Mouse (Mus musculus): ENCODE data around the gene Hspa8.
"Not testable (repeated sequence)": the region's sequence is repeated elsewhere in the genome, so short reads cannot be mapped to it uniquely, and the experiment has no call there.

The Hspa8 gene
- long read RNA-seq, experiment 1, transcript Hspa8-201 (9 exons, 2,394 nt), result major isoform, 10,277 of 10,572 reads
- long read RNA-seq, experiment 1, partial matches to known transcripts, result 234 of 10,572 reads
- long read RNA-seq, experiment 1, other reads (novel, unspliced or antisense), result 60 of 10,572 reads
- long read RNA-seq, experiment 2, transcript Hspa8-201 (9 exons, 2,394 nt), result major isoform, 9,877 of 10,284 reads
- long read RNA-seq, experiment 2, partial matches to known transcripts, result 351 of 10,284 reads
- long read RNA-seq, experiment 2, other reads (novel, unspliced or antisense), result 56 of 10,284 reads

DNA sequence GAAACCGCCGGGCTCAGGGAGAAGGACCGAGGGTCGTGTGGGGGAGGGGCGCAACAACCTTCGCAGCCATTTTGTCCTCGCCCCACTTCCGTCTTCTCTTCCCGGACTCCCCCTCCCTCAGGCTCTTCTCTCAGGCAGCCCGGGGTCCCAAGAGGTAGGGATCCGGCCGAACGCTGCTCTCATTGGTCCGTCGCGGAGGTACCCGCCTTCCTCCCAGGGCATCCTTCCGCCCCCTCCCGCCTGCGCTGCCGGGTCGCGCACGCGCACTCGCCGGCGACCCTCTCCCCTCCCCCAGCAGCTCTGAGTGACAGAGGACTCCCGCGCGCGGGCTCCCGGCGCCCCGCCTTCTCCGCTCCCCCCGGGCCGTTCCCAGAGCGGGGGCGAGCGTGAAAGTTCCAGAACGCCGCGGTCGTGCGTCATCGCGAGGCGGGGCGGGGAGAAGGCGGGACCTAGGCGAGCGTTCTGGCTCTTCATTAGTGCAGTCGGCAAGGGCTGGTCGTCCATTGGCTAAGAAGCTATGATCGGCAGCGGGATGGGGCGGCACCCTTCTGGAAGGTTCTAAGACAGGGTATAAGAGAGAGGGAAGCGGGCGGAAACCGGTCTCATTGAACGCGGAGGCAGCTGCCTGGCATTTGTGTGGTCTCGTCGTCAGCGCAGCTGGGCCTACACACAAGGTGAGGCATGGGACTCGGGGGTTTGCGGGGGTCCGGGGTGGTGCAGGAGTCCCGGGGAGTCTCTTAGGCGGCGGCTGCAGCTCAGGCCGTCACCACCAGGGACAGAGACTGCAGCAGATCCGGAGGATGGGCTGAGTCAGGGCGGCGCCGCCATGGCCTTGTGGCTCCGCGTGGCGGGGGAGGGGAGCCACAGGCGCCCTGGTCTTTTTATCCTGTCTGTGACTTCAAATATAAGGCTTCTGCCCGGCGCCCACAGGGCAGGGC is at the start of gene Hspa8:
TSS of gene Hspa8 (plus strand) at position 310 of the 938 bp plus-strand sequence.
- intact Hi-C loops (cut with DNase I), result no loop called here

- intact Hi-C loops (cut with DNase I), result no loop called here
These were observed 49.0 kb upstream of the Hspa8 start for GRCm38 (mm10) chr9:40751749-40752148.

- intact Hi-C loops (cut with DNase I), result loop anchor here (2.0 kb wide), 1 partner anchor 50 kb away; no protein-coding TSS in a partner anchor
These were observed 44.4 kb upstream of the Hspa8 start for GRCm38 (mm10) chr9:40756401-40756800.

DNA sequence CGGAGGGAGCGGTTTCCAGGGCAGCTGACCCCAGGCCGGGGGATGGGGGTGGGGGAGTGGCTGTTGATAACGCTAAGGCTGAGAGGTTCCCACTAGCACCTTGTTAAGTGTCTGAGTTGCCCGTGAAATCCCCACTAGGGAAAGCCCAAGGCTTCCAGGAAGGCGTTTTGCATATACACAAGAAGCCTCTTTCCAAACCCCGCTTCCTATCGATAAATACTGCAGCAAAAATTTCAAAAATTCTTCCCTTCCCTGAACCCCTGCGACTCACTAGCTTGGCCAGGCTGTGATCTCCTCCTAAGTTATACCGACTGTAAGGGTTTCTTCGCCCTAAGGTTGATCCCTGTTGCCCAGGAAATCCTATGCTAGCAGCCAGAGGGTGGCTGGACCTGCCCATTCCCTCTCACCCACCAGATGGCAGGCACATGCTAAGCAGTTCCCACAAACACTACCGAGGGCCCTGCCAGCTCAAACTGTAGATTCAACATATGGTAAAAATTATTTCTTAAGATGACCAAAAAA is 43.6 kb upstream of the Hspa8 start:
- intact Hi-C loops (cut with DNase I), result loop anchor here (2.0 kb wide), 1 partner anchor 50 kb away; no protein-coding TSS in a partner anchor

DNA sequence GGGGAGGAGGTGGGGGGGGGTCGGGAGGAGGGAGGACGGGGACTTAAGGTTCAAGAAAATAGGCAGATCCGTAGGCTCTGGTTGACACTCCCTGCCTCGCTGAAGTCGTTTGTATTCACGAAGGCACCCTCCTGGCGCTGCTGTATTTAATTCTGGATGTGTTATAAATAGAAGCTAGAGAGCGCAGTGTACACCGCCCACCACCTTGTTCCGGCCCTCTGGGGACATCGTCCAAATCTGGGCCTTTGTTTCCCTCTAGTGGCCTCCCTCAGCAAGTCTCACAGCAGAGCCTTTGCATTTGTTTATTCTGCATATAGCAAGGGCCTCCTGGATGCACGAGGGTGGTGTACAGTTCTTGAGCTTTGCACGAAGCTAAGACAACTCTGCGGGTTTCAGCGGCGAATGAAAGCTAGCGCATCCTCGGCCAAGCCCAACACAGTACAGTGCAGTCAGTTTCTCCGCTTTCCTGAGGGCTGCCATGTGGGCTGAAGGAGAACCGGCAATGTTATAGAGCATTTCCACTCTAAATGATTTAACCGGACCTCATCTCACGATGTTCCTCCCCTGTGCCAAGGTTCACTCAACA is 43.0 kb upstream of the Hspa8 start:
- intact Hi-C loops (cut with DNase I), result loop anchor here (2.0 kb wide), 1 partner anchor 49 kb away; no protein-coding TSS in a partner anchor

DNA sequence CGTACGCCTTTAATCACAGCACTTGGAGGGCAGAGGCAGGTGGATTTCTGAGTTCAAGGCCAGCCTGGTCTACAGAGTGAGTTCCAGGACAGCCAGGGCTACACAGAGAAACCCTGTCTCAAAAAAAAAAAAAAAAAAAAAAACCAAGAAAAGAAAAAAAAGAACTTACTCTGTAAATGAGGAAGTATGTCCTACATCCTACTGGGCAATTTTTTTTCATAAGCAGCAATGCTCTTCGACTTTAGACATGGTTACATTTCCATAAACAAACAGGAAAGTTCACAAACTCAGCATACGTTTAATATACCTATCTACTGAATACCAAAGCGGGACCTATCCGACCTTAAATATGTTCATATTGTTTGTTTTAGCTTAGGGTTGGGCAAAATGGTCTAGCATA is 38.4 kb upstream of the Hspa8 start:
- intact Hi-C loops (cut with DNase I), result no loop called here

DNA sequence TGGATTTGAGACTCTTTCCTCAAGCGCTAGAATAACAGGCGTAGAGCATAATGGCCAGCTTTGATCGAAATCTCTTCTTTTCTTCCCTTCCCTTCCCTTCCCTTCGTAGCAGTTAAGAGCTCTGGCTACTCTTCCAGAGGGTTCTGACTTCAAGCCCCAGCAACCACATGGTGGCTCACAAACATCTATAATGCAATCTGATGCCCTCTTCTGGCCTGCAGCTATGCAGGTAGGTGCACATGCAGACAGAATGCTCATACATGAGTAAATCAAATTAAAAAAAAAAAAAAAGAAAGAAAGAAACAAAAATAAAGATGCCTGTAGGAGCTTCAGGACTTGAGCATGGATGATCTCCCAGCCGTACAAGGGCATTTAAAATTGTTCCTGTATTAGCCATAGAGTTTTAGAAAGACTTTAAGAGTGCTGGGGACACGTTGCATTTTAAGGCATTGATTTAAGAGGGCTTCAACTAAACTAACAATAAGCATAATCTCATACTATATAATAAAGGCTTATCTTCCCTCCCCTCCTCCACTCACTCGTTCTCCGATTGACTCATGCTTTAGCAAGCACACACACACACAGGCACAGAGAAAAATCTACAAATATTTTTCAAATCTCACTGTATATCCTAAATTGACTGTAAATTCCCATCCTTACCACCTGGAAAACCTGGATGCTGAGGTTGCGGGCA is 35.8 kb upstream of the Hspa8 start:
- intact Hi-C loops (cut with DNase I), result no loop called here

GRCm38 (mm10) chr9:40765581-40765940 is 35.2 kb upstream of the Hspa8 start:
- intact Hi-C loops (cut with DNase I), result no loop called here

DNA sequence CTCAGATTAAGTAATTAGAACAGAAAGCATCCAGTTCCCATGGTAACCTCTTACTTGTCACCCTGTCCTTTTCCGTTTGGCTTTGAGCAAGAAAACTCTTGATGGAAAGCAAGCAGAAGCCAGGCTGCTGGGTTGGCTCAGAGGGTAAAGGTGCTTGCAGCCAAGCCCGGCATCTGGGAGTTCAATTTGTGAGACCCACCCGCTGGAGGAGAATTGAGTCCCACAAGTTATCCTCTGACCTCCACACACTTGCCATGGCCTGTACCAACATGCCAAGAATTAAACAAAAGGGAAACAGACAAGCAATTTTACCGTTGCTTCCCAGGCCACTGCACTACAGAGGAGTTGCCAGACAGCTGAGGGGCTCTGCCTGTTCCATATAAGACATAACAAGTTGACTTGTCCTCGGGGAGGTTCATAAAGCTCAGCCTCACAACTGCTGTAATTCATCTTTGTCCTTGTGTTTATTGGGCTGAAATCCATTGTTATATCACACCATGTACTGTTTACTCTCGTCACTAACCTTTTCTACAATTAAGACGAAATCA is 34.7 kb upstream of the Hspa8 start:
- intact Hi-C loops (cut with DNase I), result no loop called here

- intact Hi-C loops (cut with DNase I), result no loop called here
These were observed 32.8 kb upstream of the Hspa8 start for GRCm38 (mm10) chr9:40767946-40768345.

- intact Hi-C loops (cut with DNase I), result no loop called here
These were observed 28.5 kb upstream of the Hspa8 start for GRCm38 (mm10) chr9:40772246-40772645.

- intact Hi-C loops (cut with DNase I), result not testable (repeated sequence)
These were observed 27.6 kb upstream of the Hspa8 start for GRCm38 (mm10) chr9:40773142-40773541.

DNA sequence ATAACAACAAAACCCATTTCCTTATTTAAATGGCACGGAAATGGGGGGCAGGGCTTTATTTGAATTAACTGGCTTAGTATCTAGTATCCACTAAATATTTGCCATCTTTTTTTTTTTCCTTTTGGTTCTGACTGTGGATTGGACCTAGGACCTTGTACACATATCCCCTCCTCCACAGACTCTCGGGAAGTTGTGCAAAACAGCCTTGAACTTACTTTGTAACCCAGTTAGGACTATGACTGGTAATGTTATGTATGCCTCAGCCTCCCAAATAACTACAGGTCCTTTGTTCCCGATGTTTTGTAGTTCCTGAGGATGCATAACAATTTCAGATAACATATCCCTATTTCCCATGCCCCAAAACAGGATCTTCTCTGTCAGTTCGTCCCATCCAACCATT is 26.9 kb upstream of the Hspa8 start:
- intact Hi-C loops (cut with DNase I), result no loop called here

DNA sequence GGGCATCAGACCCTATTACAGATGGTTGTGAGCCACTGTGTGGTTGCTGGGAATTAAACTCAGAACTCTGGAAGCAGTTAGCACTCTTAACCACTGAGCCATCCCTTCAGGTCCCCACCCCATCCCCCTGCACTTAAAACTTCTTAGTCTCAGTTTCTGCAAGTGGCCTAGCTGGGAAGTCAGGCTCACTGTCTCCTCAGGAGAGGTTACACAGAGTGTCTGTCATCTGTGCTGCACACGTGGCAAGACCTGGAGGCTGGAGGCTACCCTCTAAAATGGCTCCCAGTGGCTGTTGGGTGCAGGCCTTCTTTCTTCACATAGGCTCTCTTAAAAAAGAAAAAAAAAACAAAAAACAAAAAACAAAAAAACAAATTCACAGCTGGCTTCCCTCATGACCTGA is 24.7 kb upstream of the Hspa8 start:
- intact Hi-C loops (cut with DNase I), result no loop called here

DNA sequence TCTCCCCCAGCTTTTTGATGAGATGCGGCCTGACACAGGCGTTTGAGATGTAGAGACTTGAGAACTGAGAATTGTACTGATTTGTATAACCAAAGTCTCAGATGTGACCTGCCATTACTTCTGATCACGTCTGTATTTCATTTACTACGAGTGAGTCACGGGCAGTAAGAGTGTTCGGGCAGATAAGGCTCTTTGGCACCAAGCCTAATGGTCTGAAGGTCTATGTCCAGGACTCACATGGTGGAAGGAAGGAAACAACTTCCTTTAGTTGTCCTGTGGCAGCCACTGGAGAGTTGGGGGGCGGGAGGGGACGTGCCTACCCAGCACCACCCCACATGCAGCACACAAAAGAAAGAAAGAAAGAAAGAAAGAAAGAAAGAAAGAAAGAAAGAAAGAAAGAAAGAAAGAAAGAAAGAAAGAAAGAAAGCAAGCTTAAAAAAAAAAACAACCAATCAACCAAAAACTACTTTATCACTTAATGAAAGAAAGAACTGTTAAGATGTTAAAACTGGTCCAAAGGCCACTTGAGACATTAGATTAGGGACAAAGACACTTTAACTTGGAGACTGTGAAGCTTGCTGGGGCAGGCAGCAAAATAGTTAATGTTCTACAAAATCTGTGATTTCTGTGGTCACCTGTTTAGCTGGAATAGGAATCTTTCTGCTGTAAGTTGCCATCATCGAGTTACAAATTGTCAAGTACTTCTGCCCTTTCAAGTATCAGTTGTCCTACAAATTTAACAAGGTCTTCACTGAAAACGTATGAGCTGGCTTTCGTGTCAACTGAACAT is 24.1 kb upstream of the Hspa8 start:
- intact Hi-C loops (cut with DNase I), result no loop called here

DNA sequence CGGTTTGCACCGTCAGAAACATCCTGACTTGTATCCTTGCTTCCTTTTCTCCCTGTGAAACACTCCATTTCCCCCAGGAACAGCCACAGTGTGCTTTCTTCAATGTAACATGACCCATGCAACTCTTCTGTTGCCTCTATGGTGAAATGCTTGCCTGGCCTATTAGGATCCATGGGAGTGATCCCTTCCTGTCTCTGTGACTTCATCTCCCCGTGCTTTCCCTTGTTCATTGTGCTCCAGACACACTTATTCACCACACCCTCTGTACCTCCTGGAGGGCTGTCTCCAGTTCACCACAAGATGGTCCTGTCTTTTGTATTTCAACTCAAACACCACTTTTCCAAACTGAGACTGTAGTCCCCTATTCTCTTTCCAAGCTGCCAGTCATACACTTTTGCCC is 20.7 kb upstream of the Hspa8 start:
- intact Hi-C loops (cut with DNase I), result no loop called here

GRCm38 (mm10) chr9:40780892-40781725 is 19.7 kb upstream of the Hspa8 start:
- intact Hi-C loops (cut with DNase I), result no loop called here

- intact Hi-C loops (cut with DNase I), result no loop called here
These were observed 18.8 kb upstream of the Hspa8 start for GRCm38 (mm10) chr9:40781726-40782581.
